Mouse (Mus musculus): ENCODE measurements around the gene Rabggtb. TPM values are rescaled to one million over a fixed set of nuclear protein-coding genes. Genes with fewer than 3 reads are reported as not detected.
"Not testable (repeated sequence)": the region's sequence is repeated elsewhere in the genome, so short reads cannot be mapped to it uniquely, and the experiment has no call there.

The Rabggtb gene
- total RNA-seq, 2 experiments from 2014 or later, result 108 to 110 TPM

DNA sequence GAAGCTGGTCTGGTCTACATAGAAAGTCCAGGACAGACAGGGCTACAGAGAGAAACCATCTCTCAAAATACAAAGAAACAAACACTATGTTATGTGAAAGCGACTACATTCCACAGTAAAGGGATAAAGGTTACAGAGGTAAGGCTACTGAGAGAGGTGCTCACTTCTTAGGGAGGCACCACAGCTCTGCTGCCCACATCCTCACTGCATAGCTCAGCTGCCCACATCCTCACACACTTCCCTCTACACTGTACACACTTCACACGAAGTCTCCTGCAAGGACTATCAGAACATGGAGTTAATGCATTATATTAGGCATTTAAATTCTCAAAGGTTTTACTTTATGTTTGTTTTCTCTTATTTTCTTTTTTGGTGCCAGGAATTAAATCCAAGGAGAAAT lies 49.0 kb downstream of the Rabggtb start:
- no peak for DNase-seq

DNA sequence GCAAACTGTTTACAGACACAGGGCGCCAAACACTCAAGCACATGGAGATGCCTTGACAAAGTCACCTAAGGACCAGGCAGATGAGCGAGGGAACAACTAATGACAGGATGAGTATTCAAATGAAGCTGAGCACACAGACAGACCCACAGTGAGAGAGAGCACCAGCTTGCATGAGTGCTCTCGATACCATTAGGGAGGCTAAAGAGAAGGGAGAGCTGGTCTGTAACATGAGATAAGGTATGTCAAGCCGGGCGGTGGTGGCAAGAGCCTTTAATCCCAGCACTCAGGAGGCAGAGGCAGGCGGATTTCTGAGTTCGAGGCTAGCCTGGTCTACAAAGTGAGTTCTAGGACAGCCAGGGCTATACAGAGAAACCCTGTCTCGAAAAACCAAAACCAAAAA lies 52.4 kb downstream of the Rabggtb start:
- not testable (repeated sequence) for DNase-seq

DNA sequence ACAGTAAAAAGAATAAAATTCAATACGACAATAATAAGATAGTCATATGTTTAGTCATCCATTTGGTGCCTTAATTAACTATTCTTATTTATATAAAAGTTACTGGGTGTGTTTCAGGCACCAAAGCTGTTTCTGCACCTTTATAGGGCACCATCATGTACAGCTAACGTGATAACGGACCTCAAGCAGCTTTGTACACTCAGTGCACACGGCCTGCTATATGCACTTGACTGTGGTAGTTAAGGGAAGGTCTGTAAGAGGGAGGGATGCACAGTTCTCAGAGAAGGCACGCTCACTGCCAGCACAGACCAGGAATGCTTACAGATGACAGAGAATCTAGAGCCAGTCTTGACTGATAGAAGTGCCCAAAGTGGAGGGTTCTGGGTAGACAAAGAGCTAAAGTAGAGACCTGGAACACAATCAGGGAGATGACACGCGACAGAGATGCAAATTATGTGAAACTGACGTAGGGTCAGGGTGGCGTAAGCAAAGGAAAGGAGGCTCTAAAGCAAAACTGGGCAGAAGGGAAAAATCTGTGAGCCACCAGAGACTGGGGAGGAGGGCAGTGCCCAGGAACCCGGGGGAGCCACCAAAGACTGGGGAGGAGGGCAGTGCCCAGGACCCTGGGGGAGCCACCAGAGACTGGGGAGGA lies 54.3 kb downstream of the Rabggtb start:
- no peak for DNase-seq

Other genes with a start within 250 kb of the Rabggtb start
- gene St6galnac3, start 187.8 kb downstream of the Rabggtb start, total RNA-seq (2021), result 10 to 100 TPM; 12.9 to 17.8 TPM
- gene Asb17, start 68.8 kb downstream of the Rabggtb start, total RNA-seq (2021), result not detected
- gene Msh4, start 6.9 kb downstream of the Rabggtb start, total RNA-seq (2021), result under 1 TPM; 0.29 to 0.31 TPM
- 100 to 1,000 TPM; 579 to 585 TPM for gene Acadm, start 31.6 kb upstream of the Rabggtb start, total RNA-seq (2021)
- under 1 TPM; 0.29 to 0.50 TPM for gene Slc44a5, start 60.4 kb upstream of the Rabggtb start, total RNA-seq (2021)

Data from heart, postnatal 4 days (tissue).